Mouse (Mus musculus) hindbrain, embryonic 10.5 days (tissue): ENCODE measurements at regions not wholly inside any gene's neighbourhood (a gene's known extent, or its start where the extent isn't known, plus 50 kb on each side); places are given as distances from the start of the nearest gene placed in this dataset.

Source experiments
- DNase-seq: peaks from one replicate; pipeline ENCODE4 v3.0.0-alpha.2; 2017; ENCODE audit warnings: low spot score
- H3K27ac ChIP-seq: fragments of 300-500 bp; sonication (generic); 2 replicates; pipeline ENCODE4 v1.5.1; 2016; ENCODE audit warnings: mild to moderate bottlenecking, moderate library complexity
- H3K27me3 ChIP-seq: fragments of 300-500 bp; sonication (generic); 2 replicates; pipeline ENCODE4 v1.6.1; 2016; ENCODE audit warnings: mild to moderate bottlenecking; ENCODE audit not compliant: poor library complexity, insufficient read depth, severe bottlenecking
- H3K36me3 ChIP-seq: fragments of 300-500 bp; sonication (generic); 2 replicates; pipeline ENCODE4 v1.6.1; 2016; ENCODE audit warnings: mild to moderate bottlenecking, moderate library complexity
- H3K4me1 ChIP-seq: fragments of 300-500 bp; sonication (generic); replicated peaks from 2 replicates; pipeline ENCODE4 v1.6.1; 2016; ENCODE audit warnings: mild to moderate bottlenecking
- H3K4me3 ChIP-seq: fragments of 300-500 bp; sonication (generic); 2 replicates; pipeline ENCODE4 v1.5.1; 2016; ENCODE audit warnings: mild to moderate bottlenecking, moderate library complexity
- H3K9me3 ChIP-seq: fragments of 300-500 bp; sonication (generic); 2 replicates; pipeline ENCODE4 v1.6.1; 2016; ENCODE audit warnings: mild to moderate bottlenecking, moderate library complexity
- whole genome bisulfite sequencing: fragments of 180-500 bp; shearing (Covaris S2); methylation state at CpG from one replicate; pipeline ENCODE4 v1.1.7; 2016; 5-methylcytosine and 5-hydroxymethylcytosine counted together

DNA sequence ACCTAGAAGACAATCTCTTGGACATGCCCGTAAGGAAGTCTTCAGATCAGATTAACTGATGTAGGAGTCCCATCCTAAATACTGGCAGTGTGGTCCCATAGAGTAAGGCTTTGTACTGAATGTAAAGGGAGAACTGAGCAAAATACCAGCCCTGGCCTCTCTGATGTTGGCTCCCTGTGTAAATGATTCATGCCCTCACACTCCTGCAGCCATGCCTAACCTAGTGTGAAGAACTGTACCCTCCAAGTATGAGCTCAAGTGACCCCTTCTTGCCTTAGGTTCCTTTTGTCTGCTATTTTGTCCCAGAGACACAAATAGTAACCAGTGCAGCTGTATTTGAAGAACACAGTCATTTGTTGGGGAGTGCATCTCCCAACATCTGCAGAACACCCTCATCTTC is 342.4 kb upstream of the Cdh4 start:
- Histone ChIP-seq H3K4me1 (peaks cover 17% of the 10 kb centered on the region), H3K4me3 (no peak overlapping the region), H3K27ac (no peak overlapping the region), H3K36me3 (no peaks in the 10 kb centered on the region), H3K9me3 (0 out of 2 replicates have a peak, but pooled peaks cover 4% of the 10 kb centered on the region), H3K27me3 (no peaks in the 10 kb centered on the region)
- DNase-seq, result no peak
- WGBS, result 91% methylated on average over 1 of the region's 1 CpGs

DNA sequence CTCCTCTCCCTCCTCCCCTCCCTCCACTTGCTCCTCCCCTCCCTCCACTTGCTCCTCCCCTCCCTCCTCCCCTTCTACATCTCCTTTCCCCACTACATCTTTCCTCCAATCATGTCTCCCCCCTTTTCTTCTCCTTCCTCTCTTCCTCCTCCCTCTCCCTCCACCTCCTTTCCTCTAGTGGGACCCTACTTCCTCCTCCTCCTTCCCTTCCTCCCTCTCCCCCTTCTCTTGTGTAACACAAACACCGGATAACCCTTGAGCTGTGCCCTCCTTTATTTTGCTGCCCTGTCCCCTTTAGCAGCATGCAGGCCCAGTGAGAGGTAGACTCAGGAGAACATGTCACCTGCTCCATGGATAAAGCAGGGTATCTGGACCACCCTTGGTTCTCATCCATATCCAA is 339.1 kb upstream of the Cdh4 start:
- H3K9me3 ChIP-seq, result 0 out of 2 replicates have a peak, but pooled peaks cover 5% of the 10 kb centered on the region
- no peak for DNase-seq
- WGBS, result 86% methylated on average over 1 of the region's 1 CpGs

DNA sequence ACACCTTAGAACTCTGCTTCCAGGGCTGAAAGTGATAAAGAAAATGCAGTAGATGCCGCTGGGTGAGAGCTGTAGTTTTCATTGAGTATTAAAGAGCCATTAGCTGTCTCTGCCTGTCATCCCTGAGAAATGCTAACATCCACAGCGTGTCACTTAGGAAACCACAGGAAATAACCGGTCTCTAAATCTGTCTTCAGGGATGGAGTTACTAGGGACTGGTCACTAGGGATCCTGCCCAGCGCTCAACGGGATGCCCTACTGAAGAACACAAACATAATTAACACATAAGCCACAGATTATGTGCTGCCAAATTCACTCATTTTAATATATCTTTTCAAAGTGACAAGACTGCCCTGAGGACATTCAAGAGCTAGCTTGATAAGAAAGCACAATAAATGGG is 329.3 kb upstream of the Cdh4 start:
- no peak overlapping the region for H3K27ac ChIP-seq
- H3K9me3 ChIP-seq, result 0 out of 2 replicates have a peak, but pooled peaks cover 3% of the 10 kb centered on the region
- 54% methylated on average over 5 of the region's 5 CpGs for WGBS
- H3K36me3 ChIP-seq, result no peaks in the 10 kb centered on the region
- no peak for DNase-seq
- H3K27me3 ChIP-seq, result peaks cover 6% of the 10 kb centered on the region; the same call in 1 of the 2 replicates
- no peak overlapping the region for H3K4me3 ChIP-seq
- peaks cover 9% of the 10 kb centered on the region for H3K4me1 ChIP-seq

More for the DNA sequence above, 339.1 kb upstream of the Cdh4 start:
- Histone ChIP-seq H3K27me3 (no peaks in the 10 kb centered on the region), H3K27ac (no peak overlapping the region), H3K4me3 (no peak overlapping the region), H3K4me1 (no peaks in the 10 kb centered on the region), H3K36me3 (no peaks in the 10 kb centered on the region)

DNA sequence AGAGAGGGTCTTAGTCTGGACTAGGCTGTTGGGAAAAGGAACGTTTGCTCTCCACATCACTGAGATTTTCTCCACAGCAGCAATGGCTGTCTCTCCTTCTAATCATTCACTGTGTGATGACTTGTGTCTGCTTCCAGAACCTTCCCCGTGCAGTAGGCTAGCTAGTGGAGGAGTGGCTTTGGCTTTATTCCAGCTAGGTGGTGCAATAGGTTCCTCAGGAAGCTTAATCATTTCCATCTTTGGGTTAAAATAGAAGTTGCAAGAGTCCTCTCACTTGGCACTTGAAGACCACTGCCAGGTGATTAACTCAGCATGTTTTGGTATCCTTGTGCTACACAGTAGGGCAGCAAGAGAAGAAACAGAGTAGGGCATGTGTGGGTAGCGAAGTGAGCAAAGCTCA is 314.2 kb upstream of the Cdh4 start:
- Histone ChIP-seq H3K4me3 (no peak overlapping the region), H3K9me3 (no peaks in the 10 kb centered on the region), H3K4me1 (no peaks in the 10 kb centered on the region), H3K27ac (no peak overlapping the region), H3K36me3 (no peaks in the 10 kb centered on the region), H3K27me3 (no peaks in the 10 kb centered on the region)
- 89% methylated on average over 3 of the region's 3 CpGs for WGBS
- no peak for DNase-seq

DNA sequence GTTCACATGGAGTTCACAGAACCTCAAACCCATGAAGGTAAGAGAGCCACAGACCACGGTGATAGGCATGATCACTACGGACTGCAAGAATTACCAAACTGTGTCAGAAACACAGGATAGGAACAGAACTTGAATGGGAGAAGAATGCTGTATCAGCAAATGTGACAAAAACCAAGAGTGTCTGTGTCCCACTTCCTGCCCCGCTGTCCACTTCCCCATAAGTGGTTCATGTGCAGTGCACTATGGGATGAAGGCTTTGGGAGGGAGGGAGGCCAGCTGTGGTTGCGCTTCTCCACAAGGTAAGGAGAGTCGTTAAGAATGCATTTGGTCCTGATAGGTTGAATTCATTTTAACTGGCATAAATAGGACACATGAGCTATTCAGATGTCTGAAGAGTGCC is 313.8 kb upstream of the Cdh4 start:
- 93% methylated on average over 5 of the region's 5 CpGs for WGBS
- no peaks in the 10 kb centered on the region for H3K27me3 ChIP-seq
- no peaks in the 10 kb centered on the region for H3K9me3 ChIP-seq
- H3K4me3 ChIP-seq, result no peak overlapping the region
- DNase-seq, result no peak
- H3K4me1 ChIP-seq, result no peaks in the 10 kb centered on the region
- no peak overlapping the region for H3K27ac ChIP-seq
- H3K36me3 ChIP-seq, result no peaks in the 10 kb centered on the region

DNA sequence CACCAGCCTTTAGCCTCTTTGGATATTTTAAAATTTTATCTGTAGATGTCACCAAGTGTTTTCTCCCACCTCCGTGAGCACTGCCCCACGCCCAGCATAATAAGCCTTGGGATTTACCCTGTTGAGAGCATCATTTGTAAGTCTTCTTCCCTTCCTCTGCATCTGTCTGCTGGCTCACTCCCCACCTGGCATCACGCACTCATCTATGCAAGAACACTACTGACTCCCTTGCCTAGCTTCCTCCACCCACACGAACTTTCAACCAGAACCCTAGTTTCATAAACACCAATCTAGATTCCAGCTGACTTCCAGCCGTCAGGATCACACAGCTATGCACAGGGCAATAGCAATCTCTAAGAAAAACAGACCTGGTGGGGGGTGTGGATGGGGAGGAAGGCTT is 311.2 kb upstream of the Cdh4 start:
- H3K27ac ChIP-seq, result no peak overlapping the region
- no peak for DNase-seq
- no peaks in the 10 kb centered on the region for H3K36me3 ChIP-seq
- H3K27me3 ChIP-seq, result no peaks in the 10 kb centered on the region
- 75% methylated on average over 5 of the region's 5 CpGs for WGBS
- no peaks in the 10 kb centered on the region for H3K9me3 ChIP-seq
- no peaks in the 10 kb centered on the region for H3K4me1 ChIP-seq
- H3K4me3 ChIP-seq, result no peak overlapping the region

DNA sequence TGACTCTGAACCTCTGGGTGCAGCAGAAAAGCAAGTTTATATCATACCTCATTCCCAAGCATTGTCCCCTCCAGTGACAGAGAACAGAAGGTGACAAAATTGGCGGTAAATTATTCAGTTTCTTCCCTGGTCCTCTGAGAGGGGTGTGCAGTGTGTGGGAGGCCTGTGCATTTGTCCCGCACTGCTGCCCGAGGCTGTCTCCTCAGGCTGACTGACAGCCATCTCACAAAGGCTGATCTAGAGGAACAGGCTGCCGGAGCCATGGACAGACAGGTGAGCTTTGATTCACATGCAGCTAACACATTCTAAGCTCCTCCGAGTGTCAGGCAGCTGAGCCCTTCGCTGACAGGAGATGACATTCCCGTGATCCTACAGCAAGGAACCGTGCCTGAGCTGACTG is 299.9 kb upstream of the Cdh4 start:
- DNase-seq, result no peak
- no peak overlapping the region for H3K27ac ChIP-seq
- H3K36me3 ChIP-seq, result no peaks in the 10 kb centered on the region
- no peaks in the 10 kb centered on the region for H3K9me3 ChIP-seq
- peaks cover 17% of the 10 kb centered on the region for H3K27me3 ChIP-seq
- H3K4me1 ChIP-seq, result peaks cover 20% of the 10 kb centered on the region
- 70% methylated on average over 8 of the region's 8 CpGs for WGBS
- no peak overlapping the region for H3K4me3 ChIP-seq

DNA sequence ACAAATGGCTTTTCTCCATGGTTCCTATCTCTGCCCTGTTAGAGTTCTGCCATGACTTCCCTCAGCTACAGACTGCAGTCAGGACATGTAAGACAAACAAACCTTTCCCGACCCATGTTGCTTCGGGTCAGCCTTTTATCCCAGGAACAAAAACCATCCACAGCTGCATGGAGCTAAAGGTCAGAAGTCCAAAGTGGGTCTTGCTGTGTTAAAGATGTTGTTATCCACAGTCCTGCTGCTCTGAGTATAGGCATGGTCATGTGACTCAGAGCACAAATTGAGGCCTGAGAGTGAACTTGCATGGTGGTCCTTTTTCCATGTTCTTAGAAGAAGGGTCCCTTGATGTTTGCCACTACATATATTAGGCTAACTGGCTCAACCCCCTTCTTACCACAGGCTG is 296.5 kb upstream of the Cdh4 start:
- DNase-seq, result peak; percentile 39
- H3K4me3 ChIP-seq, result no peak overlapping the region
- peaks cover 17% of the 10 kb centered on the region for H3K27me3 ChIP-seq
- H3K36me3 ChIP-seq, result no peaks in the 10 kb centered on the region
- H3K27ac ChIP-seq, result no peak overlapping the region
- 32% methylated on average over 2 of the region's 2 CpGs for WGBS
- peaks cover 20% of the 10 kb centered on the region for H3K4me1 ChIP-seq
- no peaks in the 10 kb centered on the region for H3K9me3 ChIP-seq

DNA sequence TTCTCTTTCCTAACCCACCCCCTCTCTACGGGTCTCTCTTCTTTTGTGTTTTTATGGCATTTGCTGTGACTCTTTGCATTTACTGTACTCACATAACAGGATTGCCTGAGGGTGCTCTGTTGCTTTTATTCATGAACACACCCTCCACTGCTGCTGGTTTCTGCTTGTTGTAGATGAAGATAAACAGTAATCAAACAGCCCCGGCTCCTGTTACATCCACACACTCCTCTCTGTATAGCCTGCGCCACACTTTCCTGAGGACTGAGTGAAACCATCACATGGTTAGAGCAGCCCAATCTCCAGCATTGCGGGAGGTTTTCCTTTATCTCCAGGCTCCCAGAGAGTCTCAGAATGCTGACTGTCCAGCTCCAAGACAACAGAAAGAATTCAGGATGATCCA is 296.0 kb upstream of the Cdh4 start:
- Histone ChIP-seq H3K4me1 (peaks cover 20% of the 10 kb centered on the region), H3K9me3 (no peaks in the 10 kb centered on the region), H3K27me3 (peaks cover 17% of the 10 kb centered on the region), H3K27ac (no peak overlapping the region), H3K36me3 (no peaks in the 10 kb centered on the region), H3K4me3 (no peak overlapping the region)
- DNase-seq, result no peak
- WGBS, result 59% methylated on average over 4 of the region's 4 CpGs

DNA sequence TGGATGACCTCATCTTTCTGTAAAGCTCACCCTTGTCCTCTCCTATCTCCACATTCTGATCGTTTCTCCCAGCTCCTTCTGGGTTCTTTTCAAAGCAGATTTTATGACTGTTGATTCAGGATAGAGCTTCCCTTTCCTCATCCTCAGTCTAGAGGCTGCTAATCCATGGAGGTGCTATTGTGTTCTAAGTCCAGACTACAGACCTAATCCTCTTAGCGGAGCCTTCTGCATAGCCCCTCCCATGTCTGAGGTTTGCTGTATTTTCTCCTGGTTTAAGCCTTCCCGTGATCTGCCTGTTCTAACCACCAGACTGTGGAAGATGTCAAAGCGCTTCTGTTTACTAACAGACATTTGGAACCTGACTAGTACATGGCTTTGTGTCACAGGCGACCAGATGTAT is 294.0 kb upstream of the Cdh4 start:
- H3K4me1 ChIP-seq, result peaks cover 15% of the 10 kb centered on the region
- DNase-seq, result no peak
- no peak overlapping the region for H3K27ac ChIP-seq
- no peaks in the 10 kb centered on the region for H3K36me3 ChIP-seq
- H3K27me3 ChIP-seq, result peaks cover 6% of the 10 kb centered on the region
- no peaks in the 10 kb centered on the region for H3K9me3 ChIP-seq
- 71% methylated on average over 5 of the region's 5 CpGs for WGBS
- H3K4me3 ChIP-seq, result no peak overlapping the region

DNA sequence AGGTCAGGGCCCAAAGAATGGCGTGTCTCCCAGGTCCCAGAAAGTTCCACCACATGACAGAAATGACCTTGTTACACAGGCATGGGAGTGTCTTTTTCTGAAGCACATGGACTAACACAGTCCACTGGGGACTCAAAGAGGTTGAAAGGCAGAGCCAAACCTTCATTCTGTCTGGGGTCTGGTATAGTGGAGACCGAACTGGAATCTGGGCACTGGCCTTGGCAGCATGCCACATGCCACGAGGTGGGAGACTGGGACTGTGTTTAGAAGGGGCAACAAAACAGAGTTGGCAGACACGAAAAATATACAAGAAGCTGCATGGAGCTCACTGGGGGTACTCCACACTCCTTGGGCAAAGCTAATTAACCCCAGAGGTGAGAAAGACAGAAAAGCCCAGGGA is 293.6 kb upstream of the Cdh4 start:
- Histone ChIP-seq H3K27me3 (peaks cover 4% of the 10 kb centered on the region; the same call in 1 of the 2 replicates), H3K36me3 (no peaks in the 10 kb centered on the region), H3K27ac (no peak overlapping the region), H3K4me3 (no peak overlapping the region), H3K4me1 (peaks cover 15% of the 10 kb centered on the region), H3K9me3 (no peaks in the 10 kb centered on the region)
- no peak for DNase-seq
- 85% methylated on average over 4 of the region's 4 CpGs for WGBS

DNA sequence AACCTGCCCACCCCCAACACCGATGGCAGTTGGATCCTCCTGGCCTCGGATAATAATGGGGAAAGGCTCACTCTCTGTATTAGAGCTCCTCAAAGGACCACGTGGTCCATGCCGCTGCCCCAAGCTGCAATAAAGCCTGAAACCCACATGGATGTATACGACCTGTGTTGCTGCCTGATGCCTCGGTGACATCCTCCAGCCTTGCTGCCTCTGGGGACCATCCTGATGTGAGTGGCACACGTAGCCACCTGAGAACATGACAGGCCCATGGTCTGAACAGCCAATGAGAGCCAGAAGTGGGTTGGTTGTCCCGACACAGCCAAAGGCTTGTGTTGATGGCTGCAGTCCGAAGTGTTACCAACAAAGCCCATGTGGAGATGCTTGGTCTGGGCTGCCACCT is 283.4 kb upstream of the Cdh4 start:
- no peak overlapping the region for H3K27ac ChIP-seq
- no peak overlapping the region for H3K4me3 ChIP-seq
- 88% methylated on average over 9 of the region's 9 CpGs for WGBS
- no peaks in the 10 kb centered on the region for H3K9me3 ChIP-seq
- H3K27me3 ChIP-seq, result no peaks in the 10 kb centered on the region
- H3K36me3 ChIP-seq, result no peaks in the 10 kb centered on the region
- H3K4me1 ChIP-seq, result no peaks in the 10 kb centered on the region
- no peak for DNase-seq

DNA sequence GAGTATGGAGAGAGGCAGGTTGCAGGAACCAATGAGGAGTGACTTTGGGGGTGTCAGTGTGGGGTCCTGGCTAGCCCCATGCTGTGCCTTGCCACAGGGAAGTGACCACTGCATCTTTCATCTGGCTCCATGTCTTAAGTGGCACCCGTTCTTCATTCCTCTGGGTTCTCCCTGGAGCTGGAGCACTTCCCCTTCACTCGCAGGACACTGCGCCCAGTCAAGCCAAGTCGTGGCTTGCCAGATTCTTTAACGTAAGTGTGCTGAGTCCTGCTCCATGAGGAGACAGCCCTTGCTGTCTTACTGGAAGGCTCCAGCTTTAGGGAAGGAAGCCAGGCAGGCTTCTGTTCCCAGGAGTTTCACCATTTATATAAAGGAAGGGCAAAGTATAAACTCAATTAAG is 279.1 kb upstream of the Cdh4 start:
- DNase-seq, result no peak
- H3K4me1 ChIP-seq, result no peaks in the 10 kb centered on the region
- no peaks in the 10 kb centered on the region for H3K27me3 ChIP-seq
- H3K36me3 ChIP-seq, result no peaks in the 10 kb centered on the region
- H3K27ac ChIP-seq, result no peak overlapping the region
- H3K9me3 ChIP-seq, result peaks cover 5% of the 10 kb centered on the region; the same call in 1 of the 2 replicates
- H3K4me3 ChIP-seq, result no peak overlapping the region
- WGBS, result 91% methylated on average over 5 of the region's 5 CpGs

DNA sequence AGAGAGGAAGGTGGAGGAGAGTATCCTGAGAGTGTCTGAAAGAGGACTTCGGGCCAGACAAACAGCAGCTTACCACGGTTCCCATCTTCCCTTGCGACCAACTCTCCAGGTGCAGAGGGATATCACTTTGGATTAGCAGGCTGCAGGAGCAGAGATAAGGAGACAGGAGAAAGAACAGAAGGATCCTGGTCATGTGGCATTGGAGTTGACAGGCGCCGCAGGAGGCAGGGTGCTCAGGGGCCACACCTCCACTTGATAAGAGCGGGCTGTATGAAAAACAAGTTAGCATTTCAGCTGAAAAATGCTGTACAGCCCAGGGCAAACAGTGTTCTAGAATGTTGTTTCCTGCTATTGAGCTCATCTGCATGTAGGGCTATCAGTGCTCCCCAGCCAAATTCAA is 272.1 kb upstream of the Cdh4 start:
- Histone ChIP-seq H3K36me3 (no peaks in the 10 kb centered on the region), H3K4me3 (no peak overlapping the region), H3K9me3 (peaks cover 3% of the 10 kb centered on the region; the same call in 1 of the 2 replicates), H3K27ac (no peak overlapping the region), H3K27me3 (no peaks in the 10 kb centered on the region), H3K4me1 (no peaks in the 10 kb centered on the region)
- 70% methylated on average over 6 of the region's 6 CpGs for WGBS
- DNase-seq, result no peak
